Mouse (Mus musculus): ENCODE data around the gene Gm5475. TPM values are rescaled to one million over a fixed set of nuclear protein-coding genes. Genes with fewer than 3 reads are reported as not detected.

Gene Gm5475
- polyA plus RNA-seq, 1 experiment from 2014 or later, result 0.06 TPM

- H3K27me3 ChIP-seq, result peaks cover 7% of the 10 kb centered on the region; the same call in 1 of the 2 replicates
- no peak overlapping the region for H3K27ac ChIP-seq (replicated peaks)
- no peaks in the 10 kb centered on the region for H3K4me1 ChIP-seq
- 64% methylated on average over 11 of the region's 11 CpGs for WGBS
- no peak overlapping the region for H3K4me3 ChIP-seq
- H3K36me3 ChIP-seq, result no peaks in the 10 kb centered on the region
- ATAC-seq (replicated peaks), result 0 out of 2 replicates have a peak, but pooled peaks have one; percentile 32
- no peak overlapping the region for H3K4me2 ChIP-seq (replicated peaks)
- H3K9me3 ChIP-seq, result no peaks in the 10 kb centered on the region
- no peak overlapping the region for H3K9ac ChIP-seq (replicated peaks)
Observed at GRCm38 (mm10) chr15:100429959-100430565, 8.1 kb downstream of the Gm5475 start.

- ATAC-seq (replicated peaks), result no peak
- Histone ChIP-seq H3K27me3 (no peaks in the 10 kb centered on the region), H3K9ac (replicated peaks) (no peak overlapping the region), H3K4me2 (replicated peaks) (no peak overlapping the region), H3K36me3 (no peaks in the 10 kb centered on the region), H3K4me3 (no peak overlapping the region), H3K9me3 (no peaks in the 10 kb centered on the region), H3K4me1 (no peaks in the 10 kb centered on the region), H3K27ac (replicated peaks) (no peak overlapping the region)
- WGBS, result 70% methylated on average over 4 of the region's 4 CpGs
Observed at GRCm38 (mm10) chr15:100433234-100433633, 11.3 kb downstream of the Gm5475 start.

- Histone ChIP-seq H3K9ac (replicated peaks) (no peak overlapping the region), H3K4me1 (no peaks in the 10 kb centered on the region), H3K27me3 (no peaks in the 10 kb centered on the region), H3K4me2 (replicated peaks) (no peak overlapping the region), H3K4me3 (no peak overlapping the region), H3K36me3 (no peaks in the 10 kb centered on the region), H3K27ac (replicated peaks) (no peak overlapping the region), H3K9me3 (no peaks in the 10 kb centered on the region)
- WGBS, result 94% methylated on average over 4 of the region's 4 CpGs
- no peak for ATAC-seq (replicated peaks)
Observed at GRCm38 (mm10) chr15:100436112-100436511, 14.2 kb downstream of the Gm5475 start.

- 66% methylated on average over 10 of the region's 10 CpGs for WGBS
- Histone ChIP-seq H3K36me3 (no peaks in the 10 kb centered on the region), H3K4me3 (no peak overlapping the region), H3K4me2 (replicated peaks) (no peak overlapping the region), H3K4me1 (no peaks in the 10 kb centered on the region), H3K9me3 (no peaks in the 10 kb centered on the region), H3K27me3 (no peaks in the 10 kb centered on the region), H3K27ac (replicated peaks) (no peak overlapping the region), H3K9ac (replicated peaks) (no peak overlapping the region)
- no peak for ATAC-seq (replicated peaks)
Observed at GRCm38 (mm10) chr15:100436518-100436917, 14.6 kb downstream of the Gm5475 start.

- Histone ChIP-seq H3K9me3 (no peaks in the 10 kb centered on the region), H3K27me3 (no peaks in the 10 kb centered on the region), H3K4me2 (replicated peaks) (peak overlapping the region; percentile 64), H3K4me1 (peaks cover 9% of the 10 kb centered on the region), H3K4me3 (peak overlapping the region; percentile 45), H3K27ac (replicated peaks) (peak overlapping the region; percentile 83), H3K9ac (replicated peaks) (peak overlapping the region; percentile 64), H3K36me3 (no peaks in the 10 kb centered on the region)
- 8% methylated on average over 20 of the region's 31 CpGs for WGBS
- peak; percentile 99 for ATAC-seq (replicated peaks)
Observed at GRCm38 (mm10) chr15:100443126-100443922, 21.4 kb downstream of the Gm5475 start.

GRCm38 (mm10) chr15:100446887-100447286, 24.9 kb downstream of the Gm5475 start:
- Histone ChIP-seq H3K4me2 (replicated peaks) (no peak overlapping the region), H3K36me3 (no peaks in the 10 kb centered on the region), H3K9me3 (no peaks in the 10 kb centered on the region), H3K4me1 (peaks cover 18% of the 10 kb centered on the region), H3K27me3 (no peaks in the 10 kb centered on the region), H3K4me3 (no peak overlapping the region), H3K9ac (replicated peaks) (no peak overlapping the region), H3K27ac (replicated peaks) (no peak overlapping the region)
- ATAC-seq (replicated peaks), result no peak
- 87% methylated on average over 2 of the region's 2 CpGs for WGBS

- no peaks in the 10 kb centered on the region for H3K36me3 ChIP-seq
- H3K4me3 ChIP-seq, result no peak overlapping the region
- H3K9ac ChIP-seq (replicated peaks), result no peak overlapping the region
- 75% methylated on average over 4 of the region's 4 CpGs for WGBS
- no peak for ATAC-seq (replicated peaks)
- no peak overlapping the region for H3K27ac ChIP-seq (replicated peaks)
- H3K27me3 ChIP-seq, result no peaks in the 10 kb centered on the region
- H3K9me3 ChIP-seq, result no peaks in the 10 kb centered on the region
- H3K4me2 ChIP-seq (replicated peaks), result no peak overlapping the region
- peaks cover 14% of the 10 kb centered on the region for H3K4me1 ChIP-seq
Observed at GRCm38 (mm10) chr15:100448572-100448971, 26.6 kb downstream of the Gm5475 start.

GRCm38 (mm10) chr15:100449495-100449894, 27.5 kb downstream of the Gm5475 start:
- Histone ChIP-seq H3K4me1 (0 out of 2 replicates have a peak, but pooled peaks cover 8% of the 10 kb centered on the region), H3K27me3 (no peaks in the 10 kb centered on the region)
- no peak for ATAC-seq (replicated peaks)

GRCm38 (mm10) chr15:100451245-100451644, 29.3 kb downstream of the Gm5475 start:
- 56% methylated on average over 16 of the region's 16 CpGs for WGBS
- ATAC-seq (replicated peaks), result no peak
- H3K4me2 ChIP-seq (replicated peaks), result 0 out of 2 replicates have a peak overlapping the region, but pooled peaks have one; percentile 9

More at GRCm38 (mm10) chr15:100449495-100449894, 27.5 kb downstream of the Gm5475 start:
- H3K4me2 ChIP-seq (replicated peaks), result no peak overlapping the region
- no peak overlapping the region for H3K9ac ChIP-seq (replicated peaks)
- no peaks in the 10 kb centered on the region for H3K9me3 ChIP-seq
- no peak overlapping the region for H3K27ac ChIP-seq (replicated peaks)
- H3K4me3 ChIP-seq, result no peak overlapping the region
- 86% methylated on average over 3 of the region's 3 CpGs for WGBS
- H3K36me3 ChIP-seq, result no peaks in the 10 kb centered on the region

GRCm38 (mm10) chr15:100452486-100452885, 30.5 kb downstream of the Gm5475 start:
- Histone ChIP-seq H3K4me1 (0 out of 2 replicates have a peak, but pooled peaks cover 8% of the 10 kb centered on the region), H3K9ac (replicated peaks) (no peak overlapping the region), H3K36me3 (no peaks in the 10 kb centered on the region), H3K4me3 (no peak overlapping the region), H3K27ac (replicated peaks) (no peak overlapping the region), H3K9me3 (no peaks in the 10 kb centered on the region), H3K4me2 (replicated peaks) (no peak overlapping the region), H3K27me3 (no peaks in the 10 kb centered on the region)
- WGBS, result 80% methylated on average over 11 of the region's 11 CpGs
- no peak for ATAC-seq (replicated peaks)

More at GRCm38 (mm10) chr15:100451245-100451644, 29.3 kb downstream of the Gm5475 start:
- no peaks in the 10 kb centered on the region for H3K9me3 ChIP-seq
- 0 out of 2 replicates have a peak, but pooled peaks cover 8% of the 10 kb centered on the region for H3K4me1 ChIP-seq
- no peak overlapping the region for H3K4me3 ChIP-seq
- H3K36me3 ChIP-seq, result no peaks in the 10 kb centered on the region
- H3K27ac ChIP-seq (replicated peaks), result no peak overlapping the region
- H3K27me3 ChIP-seq, result no peaks in the 10 kb centered on the region
- H3K9ac ChIP-seq (replicated peaks), result no peak overlapping the region

GRCm38 (mm10) chr15:100456356-100456991, 34.5 kb downstream of the Gm5475 start:
- Histone ChIP-seq H3K4me2 (replicated peaks) (no peak overlapping the region), H3K9me3 (no peaks in the 10 kb centered on the region), H3K9ac (replicated peaks) (no peak overlapping the region), H3K36me3 (no peaks in the 10 kb centered on the region), H3K4me1 (0 out of 2 replicates have a peak, but pooled peaks cover 2% of the 10 kb centered on the region), H3K27me3 (no peaks in the 10 kb centered on the region), H3K4me3 (no peak overlapping the region), H3K27ac (replicated peaks) (no peak overlapping the region)
- no peak for ATAC-seq (replicated peaks)
- WGBS, result 62% methylated on average over 7 of the region's 7 CpGs

GRCm38 (mm10) chr15:100457340-100457739, 35.4 kb downstream of the Gm5475 start:
- 7% methylated on average over 17 of the region's 17 CpGs for WGBS
- no peak overlapping the region for H3K9ac ChIP-seq (replicated peaks)
- H3K9me3 ChIP-seq, result no peaks in the 10 kb centered on the region
- H3K4me3 ChIP-seq, result no peak overlapping the region
- H3K4me2 ChIP-seq (replicated peaks), result no peak overlapping the region
- H3K36me3 ChIP-seq, result no peaks in the 10 kb centered on the region
- H3K27me3 ChIP-seq, result no peaks in the 10 kb centered on the region
- H3K27ac ChIP-seq (replicated peaks), result no peak overlapping the region
- 0 out of 2 replicates have a peak, but pooled peaks cover 2% of the 10 kb centered on the region for H3K4me1 ChIP-seq
- ATAC-seq (replicated peaks), result peak; percentile 53; the same call in 1 of the 2 replicates

Measured in forebrain, embryonic 15.5 days (tissue).